Mouse (Mus musculus) heart, postnatal 0 days (tissue): Measurements from ENCODE around the gene Ulk4. TPM values are rescaled to one million over a fixed set of nuclear protein-coding genes. Genes with fewer than 3 reads are reported as not detected.

ENCODE experiments used
- ATAC-seq: fragments of 200-750 bp; cut with Nextera tagmentation; 2 replicates; pipeline ENCODE4 v1.8.0; 2017; ENCODE audit warnings: low read depth, moderate number of reproducible peaks, moderate library complexity; ENCODE audit not compliant: insufficient read depth
- DNase-seq: peaks from one replicate; pipeline ENCODE4 v3.0.0-alpha.2; 2016; ENCODE audit warnings: low spot score
- H3K27ac ChIP-seq: fragments of 300-500 bp; sonication (generic); 2 replicates; pipeline ENCODE4 v1.5.1; 2014; ENCODE audit warnings: low read depth, mild to moderate bottlenecking
- H3K27me3 ChIP-seq: fragments of 300-500 bp; sonication (generic); 2 replicates; pipeline ENCODE4 v1.6.1; 2014; ENCODE audit warnings: low read length, mixed read lengths; ENCODE audit not compliant: control insufficient read depth, insufficient read depth
- H3K36me3 ChIP-seq: fragments of 300-500 bp; sonication (generic); replicated peaks from 2 replicates; pipeline ENCODE4 v1.6.1; 2014; ENCODE audit warnings: low read length, mixed read lengths; ENCODE audit not compliant: control insufficient read depth, insufficient read depth
- H3K4me1 ChIP-seq: fragments of 300-500 bp; sonication (generic); 2 replicates; pipeline ENCODE4 v1.6.1; 2014; ENCODE audit warnings: antibody characterized with exemption; ENCODE audit not compliant: control insufficient read depth, insufficient read depth
- H3K4me2 ChIP-seq: fragments of 300-500 bp; sonication (generic); 2 replicates; pipeline ENCODE4 v1.6.1; 2014; ENCODE audit warnings: low read depth, mild to moderate bottlenecking, low read length, moderate library complexity
- H3K4me3 ChIP-seq: fragments of 300-500 bp; sonication (generic); 2 replicates; pipeline ENCODE4 v1.5.1; 2014; ENCODE audit warnings: low read depth, low read length
- H3K9ac ChIP-seq: fragments of 300-500 bp; sonication (generic); replicated peaks from 2 replicates; pipeline ENCODE4 v1.6.1; 2014; ENCODE audit warnings: low read depth, low read length, mixed read lengths
- H3K9me3 ChIP-seq: fragments of 300-500 bp; sonication (generic); replicated peaks from 2 replicates; pipeline ENCODE4 v1.6.1; 2016; ENCODE audit warnings: low read length; ENCODE audit not compliant: control insufficient read depth
- CTCF ChIP-seq: IDR thresholded peaks from 2 replicates; pipeline ENCODE4 v1.5.1; 2016; ENCODE audit warnings: antibody characterized with exemption, control low read depth, low read depth
- EP300 ChIP-seq: IDR thresholded peaks from 2 replicates; pipeline ENCODE4 v1.6.1; 2016; ENCODE audit warnings: antibody characterized with exemption, low read depth
- WGBS: fragments of 180-500 bp; shearing (Covaris S2); extraction: QIAGEN DNeasy Blood & Tissue Kit; methylation state at CpG from one replicate; pipeline ENCODE4 v1.1.7; 2014; 5-methylcytosine and 5-hydroxymethylcytosine counted together
- polyA plus RNA-seq: library from polyadenylated mRNA; unstranded; fragments of >200 nt; fragmentation: Nextera tagmentation; extraction: Ambion mirVana; gene quantifications from 2 replicates; pipeline ENCODE4 v1.2.1, GENCODE M21; 2015
- total RNA-seq: library from RNA; depleted of rRNA; stranded (reverse); fragments of >200 nt; gene quantifications from 2 replicates; pipeline ENCODE4 v1.2.3, GENCODE M21; 2014; ENCODE audit warnings: low replicate concordance

Gene Ulk4
- total and polyA plus RNA-seq, 2 experiments from 2014 or later, result 1.5 to 66.7 TPM

DNA sequence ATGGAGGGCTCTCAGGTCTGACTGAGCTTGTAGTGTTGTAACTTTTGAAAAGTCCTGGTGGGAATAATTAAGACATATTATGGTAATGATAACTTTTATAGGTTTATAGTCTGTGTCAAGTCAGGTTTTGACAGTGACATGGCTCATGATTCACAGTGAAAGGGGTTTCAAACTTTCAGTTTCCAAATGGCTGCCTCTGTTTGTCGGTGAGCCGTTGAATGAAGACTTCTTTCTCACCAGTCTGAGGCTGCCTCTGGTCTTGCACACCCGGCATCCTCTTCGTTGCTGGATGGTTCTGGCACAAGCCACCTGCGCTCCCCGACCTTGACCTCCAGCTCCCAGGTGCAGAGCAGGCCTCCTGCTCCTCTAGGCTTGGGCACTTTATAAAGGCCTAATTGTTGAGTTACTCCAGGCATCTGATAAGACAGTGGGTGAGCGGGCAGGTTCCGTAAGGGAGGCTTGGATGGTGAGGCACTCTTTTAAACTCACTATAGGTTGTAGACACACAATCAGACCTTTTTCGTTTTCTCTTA lies 22.3 kb upstream of the Ulk4 start:
- Histone ChIP-seq H3K4me3 (peak overlapping the region; percentile 96), H3K36me3 (no peaks in the 10 kb centered on the region), H3K4me2 (peak overlapping the region; percentile 97), H3K27me3 (no peaks in the 10 kb centered on the region), H3K4me1 (peaks cover 52% of the 10 kb centered on the region), H3K9ac (peak overlapping the region; percentile 92), H3K9me3 (no peaks in the 10 kb centered on the region), H3K27ac (peak overlapping the region; percentile 97)
- ATAC-seq (no peak), DNase-seq (no peak)
- TF ChIP-seq EP300 (no peak), CTCF (no peak)
- WGBS, result 39% methylated on average over 9 of the region's 9 CpGs

DNA sequence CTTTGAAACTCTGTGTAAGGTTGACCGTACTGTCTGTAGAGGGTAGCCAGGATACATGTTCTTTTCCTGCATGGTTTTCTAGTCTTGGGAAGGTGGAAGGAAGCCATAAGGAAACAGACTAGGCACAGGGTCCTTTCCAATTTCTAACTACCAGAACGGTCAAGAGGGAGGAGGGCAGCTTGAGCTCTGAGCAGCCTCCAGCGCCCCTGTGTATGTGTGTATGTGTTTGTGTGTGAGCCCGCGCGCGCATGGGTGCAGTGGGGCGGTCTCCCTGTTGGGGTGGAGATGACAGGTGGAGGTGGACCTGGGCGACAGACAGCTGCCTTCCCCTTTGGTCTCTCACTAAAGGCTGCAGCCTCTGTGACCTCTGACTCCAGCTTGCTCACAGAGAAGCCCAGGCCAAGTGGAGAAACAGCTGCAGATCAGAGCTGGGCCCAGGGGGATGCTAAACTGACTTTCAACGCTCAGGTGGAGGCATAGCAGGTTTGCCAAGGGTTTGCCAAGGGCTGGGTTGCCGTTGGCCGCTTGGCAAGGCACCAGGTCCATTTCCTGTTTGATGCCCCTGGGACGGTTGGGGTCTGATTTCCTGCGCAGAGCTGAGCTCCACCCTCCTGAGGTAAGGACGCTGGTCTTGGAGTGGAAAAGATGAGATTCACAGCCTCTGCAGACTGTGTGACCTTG lies 21.6 kb upstream of the Ulk4 start:
- no peak for DNase-seq
- WGBS, result 7% methylated on average over 15 of the region's 15 CpGs

DNA sequence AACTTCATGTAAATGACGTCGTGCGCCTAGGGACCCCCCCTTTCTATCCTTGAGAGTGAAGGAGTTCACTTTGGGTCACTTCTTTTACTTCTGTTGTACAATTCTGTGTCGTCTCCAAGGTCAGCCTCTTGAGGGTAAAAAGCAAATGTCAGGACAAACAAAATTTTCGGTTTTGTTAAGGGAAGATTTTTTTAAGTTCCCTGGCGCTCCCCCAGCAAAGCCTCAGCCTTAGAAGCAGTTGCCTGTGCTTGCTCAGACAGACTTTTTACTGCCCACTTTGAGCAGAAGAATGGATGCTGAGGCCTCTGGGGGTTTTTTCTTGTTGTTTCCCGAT lies 21.0 kb upstream of the Ulk4 start:
- H3K4me2 ChIP-seq, result peak overlapping the region; percentile 97
- H3K4me1 ChIP-seq, result peaks cover 44% of the 10 kb centered on the region
- no peaks in the 10 kb centered on the region for H3K27me3 ChIP-seq
- H3K9ac ChIP-seq, result peak overlapping the region; percentile 92
- H3K27ac ChIP-seq, result peak overlapping the region; percentile 97
- DNase-seq (no peak), ATAC-seq (no peak)
- WGBS, result under 1% methylated on average over 7 of the region's 7 CpGs
- H3K9me3 ChIP-seq, result no peaks in the 10 kb centered on the region
- H3K36me3 ChIP-seq, result no peaks in the 10 kb centered on the region
- no peak for TF ChIP-seq EP300
- TF ChIP-seq CTCF, result no peak
- H3K4me3 ChIP-seq, result peak overlapping the region; percentile 96

More for the DNA sequence above, 21.6 kb upstream of the Ulk4 start:
- no peak for ATAC-seq
- Histone ChIP-seq H3K27ac (peak overlapping the region; percentile 97), H3K36me3 (no peaks in the 10 kb centered on the region), H3K4me1 (peaks cover 50% of the 10 kb centered on the region), H3K9me3 (no peaks in the 10 kb centered on the region), H3K27me3 (no peaks in the 10 kb centered on the region), H3K9ac (peak overlapping the region; percentile 92), H3K4me2 (peak overlapping the region; percentile 97), H3K4me3 (peak overlapping the region; percentile 96)
- TF ChIP-seq EP300, result no peak
- TF ChIP-seq CTCF, result no peak

DNA sequence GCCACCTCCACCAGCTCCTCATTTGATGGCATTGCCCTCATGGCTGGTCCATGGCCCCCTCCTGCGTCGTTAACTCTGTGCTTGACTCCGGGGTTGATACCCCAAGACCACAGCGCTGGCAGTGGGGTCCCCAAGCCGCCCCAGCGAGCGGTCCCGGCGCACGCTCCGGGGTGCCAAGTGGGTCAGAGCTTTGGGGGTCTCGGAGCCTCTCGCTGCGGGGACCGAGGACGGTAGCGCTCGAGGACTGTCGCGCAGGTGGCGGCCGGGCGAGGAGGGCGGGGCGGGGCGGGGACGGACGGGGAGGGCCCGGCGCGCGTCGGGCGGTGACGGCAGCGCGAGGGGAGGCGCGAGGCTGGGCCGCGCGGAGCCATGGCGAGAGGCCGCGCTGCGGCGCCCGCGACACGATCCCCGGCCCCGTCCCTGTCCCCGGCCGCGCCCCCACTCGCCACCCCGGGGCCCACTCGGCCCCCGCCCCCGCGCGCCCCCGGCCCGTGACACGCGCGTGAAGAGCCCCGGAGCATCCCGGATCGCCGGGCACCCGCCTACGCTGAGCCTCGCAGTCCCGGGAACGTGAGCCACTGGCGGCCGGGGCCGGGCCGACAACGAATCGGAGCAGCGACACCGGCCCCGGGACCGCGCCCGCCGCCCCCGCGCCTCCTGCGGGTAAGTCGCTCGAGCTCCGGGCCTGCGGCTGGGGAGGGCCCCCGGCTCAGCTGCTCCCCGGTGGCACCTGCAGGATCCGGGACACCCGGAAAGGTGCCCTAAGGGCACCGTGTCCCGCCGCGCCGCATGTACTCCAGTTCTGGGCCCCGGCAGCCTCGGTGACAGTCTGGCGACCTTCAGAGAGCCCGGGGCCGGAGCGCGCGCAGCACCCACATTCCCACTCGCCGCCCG lies 20.4 kb upstream of the Ulk4 start, which contains the start of gene Trak1:
Gene Trak1, plus strand, starts transcription at position 332 of the 894 bp plus-strand sequence.
- TF ChIP-seq EP300 (no peak), CTCF (no peak)
- Histone ChIP-seq H3K36me3 (no peaks in the 10 kb centered on the region), H3K4me1 (peaks cover 42% of the 10 kb centered on the region), H3K27me3 (no peaks in the 10 kb centered on the region), H3K27ac (peak within 1 kb of the TSS; percentile 97), H3K9ac (peak within 1 kb of the TSS; percentile 92), H3K4me2 (peak within 1 kb of the TSS; percentile 97), H3K4me3 (peak within 1 kb of the TSS; percentile 96), H3K9me3 (no peaks in the 10 kb centered on the region)
- WGBS, result 2% methylated on average over 69 of the region's 116 CpGs
- ATAC-seq, result peak; percentile 90
- DNase-seq, result no peak

DNA sequence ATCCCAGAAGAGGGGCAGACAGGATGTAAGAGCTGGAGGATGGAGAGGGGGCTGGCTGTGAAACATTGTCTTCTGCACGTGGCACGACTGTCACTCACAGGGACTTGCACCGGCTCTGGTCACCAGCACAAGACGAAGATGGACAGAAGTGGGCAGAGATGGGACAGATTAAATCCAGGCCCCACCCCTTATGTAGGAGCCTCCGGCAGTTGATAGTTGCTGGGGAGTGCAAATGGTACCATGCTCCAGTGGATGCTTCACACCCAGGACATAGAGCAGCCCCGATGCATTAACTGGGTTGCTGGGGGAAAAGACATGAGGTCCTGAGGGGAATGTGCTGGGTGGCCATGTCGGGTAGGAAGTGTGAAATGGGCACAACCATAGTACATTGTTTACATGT lies 18.2 kb upstream of the Ulk4 start:
- DNase-seq (no peak), ATAC-seq (no peak)
- H3K27ac ChIP-seq, result no peak overlapping the region
- no peak overlapping the region for H3K4me3 ChIP-seq
- H3K4me1 ChIP-seq, result peaks cover 24% of the 10 kb centered on the region
- H3K36me3 ChIP-seq, result no peaks in the 10 kb centered on the region
- WGBS, result 68% methylated on average over 7 of the region's 7 CpGs
- no peak overlapping the region for H3K9ac ChIP-seq
- no peaks in the 10 kb centered on the region for H3K27me3 ChIP-seq
- H3K9me3 ChIP-seq, result no peaks in the 10 kb centered on the region
- TF ChIP-seq CTCF (no peak), EP300 (no peak)
- no peak overlapping the region for H3K4me2 ChIP-seq
